Mouse (Mus musculus) CH12.LX (cell line): Measurements from ENCODE around the gene Prrc2c. TPM values are rescaled to one million over a fixed set of nuclear protein-coding genes. Genes with fewer than 3 reads are reported as not detected.

ENCODE experiments used
- DNase-seq: peaks from one replicate; pipeline ENCODE4 v3.0.0-alpha.2; 2013; ENCODE audit errors: extremely low read depth
- H3K27ac ChIP-seq: 2 replicates; pipeline ENCODE4 v1.5.1; 2012; ENCODE audit warnings: low read depth, mild to moderate bottlenecking, control low read depth, moderate library complexity; ENCODE audit not compliant: insufficient read depth
- H3K27me3 ChIP-seq: replicated peaks from 2 replicates; pipeline ENCODE3; 2012; ENCODE audit warnings: inconsistent platforms
- H3K36me3 ChIP-seq, 2 experiments: replicated peaks in 1 of 2; 2 replicates each; pipeline versions ENCODE3 to v1.6.1; 2012; ENCODE audit warnings: inconsistent platforms in 1 of 2, low read length in 1 of 2, mild to moderate bottlenecking in 1 of 2, mixed read lengths in 1 of 2, moderate library complexity in 1 of 2; ENCODE audit not compliant: control insufficient read depth in 1 of 2, insufficient read depth in 1 of 2
- H3K4me1 ChIP-seq, 2 experiments: 2 replicates each; pipeline ENCODE4 v1.6.1; 2012; ENCODE audit warnings: inconsistent platforms in 1 of 2, moderate library complexity in 1 of 2; ENCODE audit not compliant: insufficient read depth in 2 of 2, control insufficient read depth in 1 of 2
- H3K4me2 ChIP-seq: 2 replicates; pipeline ENCODE4 v1.6.1; 2012; ENCODE audit warnings: low read depth, mild to moderate bottlenecking, control low read depth; ENCODE audit not compliant: poor library complexity, insufficient read depth, severe bottlenecking
- H3K4me3 ChIP-seq, 3 experiments: fragments of 150-350 bp in 1 of 3; sonication (generic) in 1 of 3; replicated peaks in 1 of 3; 2 replicates each; pipeline versions ENCODE3 to v1.5.1; 2011 to 2012; ENCODE audit warnings: low read depth in 2 of 3, low read length in 2 of 3, mild to moderate bottlenecking in 2 of 3, moderate library complexity in 2 of 3, control low read depth in 1 of 3, improper control_type of control experiment in 1 of 3, inconsistent platforms in 1 of 3, mixed read lengths in 1 of 3; ENCODE audit not compliant: poor library complexity in 1 of 3
- H3K79me2 ChIP-seq: replicated peaks from 2 replicates; pipeline ENCODE4 v1.6.1; 2012; ENCODE audit warnings: mild to moderate bottlenecking, moderate library complexity; ENCODE audit not compliant: control insufficient read depth, poor library complexity, insufficient read depth, severe bottlenecking; ENCODE audit errors: extremely low read depth
- H3K9ac ChIP-seq: 2 replicates; pipeline ENCODE4 v1.6.1; 2012; ENCODE audit warnings: low read depth, mild to moderate bottlenecking, control low read depth, moderate library complexity; ENCODE audit not compliant: insufficient read depth
- H3K9me3 ChIP-seq: replicated peaks from 2 replicates; pipeline ENCODE3; 2012; ENCODE audit warnings: low read length, inconsistent platforms, mixed read lengths
- BHLHE40 ChIP-seq: IDR thresholded peaks from 2 replicates; pipeline ENCODE4 v1.6.1; 2011; ENCODE audit warnings: mild to moderate bottlenecking, low read depth, low read length, improper control_type of control experiment
- CHD1 ChIP-seq: IDR thresholded peaks from 2 replicates; pipeline ENCODE4 v1.6.1; 2012; ENCODE audit warnings: low read depth, low read length, improper control_type of control experiment, inconsistent platforms
- HCFC1 ChIP-seq: IDR thresholded peaks from 2 replicates; pipeline ENCODE4 v1.6.1; 2012; ENCODE audit warnings: low read depth, mild to moderate bottlenecking, inconsistent platforms, low read length, improper control_type of control experiment
- IRF4 ChIP-seq: IDR thresholded peaks from 2 replicates; pipeline ENCODE4 v1.6.1; 2014; ENCODE audit warnings: low read depth, mild to moderate bottlenecking, inconsistent platforms, low read length, improper control_type of control experiment
- JUN ChIP-seq: IDR thresholded peaks from 2 replicates; pipeline ENCODE4 v1.6.1; 2011; ENCODE audit warnings: low read depth, mild to moderate bottlenecking, low read length, improper control_type of control experiment, moderate library complexity; ENCODE audit not compliant: insufficient read depth
- JUND ChIP-seq: conservative IDR thresholded peaks from 2 replicates; pipeline ENCODE4 v1.6.1; 2011; ENCODE audit warnings: low read depth, low read length, improper control_type of control experiment
- KAT2A ChIP-seq: IDR thresholded peaks from 2 replicates; pipeline ENCODE4 v1.6.1; 2012; ENCODE audit warnings: low read length, improper control_type of control experiment, inconsistent platforms; ENCODE audit not compliant: insufficient replicate concordance
- MAFK ChIP-seq: IDR thresholded peaks from 2 replicates; pipeline ENCODE4 v1.6.1; 2011; ENCODE audit warnings: low read length, improper control_type of control experiment; ENCODE audit not compliant: insufficient replicate concordance
- MAX ChIP-seq: IDR thresholded peaks from 2 replicates; pipeline ENCODE4 v1.6.1; 2011; ENCODE audit warnings: low read length, improper control_type of control experiment
- MAZ ChIP-seq: IDR thresholded peaks from 2 replicates; pipeline ENCODE4 v1.6.1; 2012; ENCODE audit warnings: low read depth, mild to moderate bottlenecking, inconsistent platforms, low read length, improper control_type of control experiment, moderate library complexity
- MEF2A ChIP-seq: IDR thresholded peaks from 2 replicates; pipeline ENCODE4 v1.6.1; 2014; ENCODE audit warnings: low read depth, mild to moderate bottlenecking, inconsistent platforms, low read length, improper control_type of control experiment, borderline replicate concordance
- MXI1 ChIP-seq: IDR thresholded peaks from 2 replicates; pipeline ENCODE4 v1.6.1; 2011; ENCODE audit warnings: mild to moderate bottlenecking, low read depth, low read length, improper control_type of control experiment
- MYC ChIP-seq: IDR thresholded peaks from 2 replicates; pipeline ENCODE4 v1.6.1; 2011; ENCODE audit warnings: low read depth, mild to moderate bottlenecking, improper control_type of control experiment, low read length
- NRF1 ChIP-seq: IDR thresholded peaks from 2 replicates; pipeline ENCODE4 v1.6.1; 2014; ENCODE audit warnings: low read depth, mild to moderate bottlenecking, inconsistent platforms, low read length, improper control_type of control experiment, moderate library complexity
- POLR2AphosphoS2 ChIP-seq: IDR thresholded peaks from 2 replicates; pipeline ENCODE4 v1.6.1; 2011; ENCODE audit warnings: low read depth, low read length, improper control_type of control experiment
- RAD21 ChIP-seq: IDR thresholded peaks from 2 replicates; pipeline ENCODE4 v1.6.1; 2011; ENCODE audit warnings: low read depth, mild to moderate bottlenecking, low read length, improper control_type of control experiment, moderate library complexity
- RCOR1 ChIP-seq: conservative IDR thresholded peaks from 2 replicates; pipeline ENCODE4 v1.6.1; 2012; ENCODE audit warnings: low read depth, mild to moderate bottlenecking, inconsistent platforms, low read length, improper control_type of control experiment
- SIN3A ChIP-seq: IDR thresholded peaks from 2 replicates; pipeline ENCODE4 v1.6.1; 2012; ENCODE audit warnings: low read length, improper control_type of control experiment, inconsistent platforms
- SMC3 ChIP-seq: IDR thresholded peaks from 2 replicates; pipeline ENCODE4 v1.6.1; 2011; ENCODE audit warnings: low read depth, low read length, improper control_type of control experiment
- UBTF ChIP-seq: IDR thresholded peaks from 2 replicates; pipeline ENCODE4 v1.6.1; 2012; ENCODE audit warnings: low read depth, mild to moderate bottlenecking, inconsistent platforms, low read length, improper control_type of control experiment, moderate library complexity
- USF1 ChIP-seq: IDR thresholded peaks from 2 replicates; pipeline ENCODE4 v1.6.1; 2014; ENCODE audit warnings: low read depth, mild to moderate bottlenecking, inconsistent platforms, low read length, improper control_type of control experiment
- USF2 ChIP-seq: conservative IDR thresholded peaks from 2 replicates; pipeline ENCODE4 v1.6.1; 2011; ENCODE audit warnings: low read depth, low read length, improper control_type of control experiment
- ZC3H11A ChIP-seq: IDR thresholded peaks from 2 replicates; pipeline ENCODE4 v1.6.1; 2012; ENCODE audit warnings: low read depth, mild to moderate bottlenecking, inconsistent platforms, low read length, improper control_type of control experiment
- ZNF384 ChIP-seq: IDR thresholded peaks from 2 replicates; pipeline ENCODE4 v1.6.1; 2012; ENCODE audit warnings: low read depth, low read length, improper control_type of control experiment, inconsistent platforms
- dilution Hi-C: fragments of 300-500 bp; cut with MboI; formaldehyde crosslinking; loops from 2 replicates; pipeline ENCODE4 v1.14.3; 2020; ENCODE audit warnings: low sequenced_read_pairs; ENCODE audit not compliant: extremely low pct_unique_long_range_greater_than_20kb, extremely low pct_ligation_motif_present
- in situ Hi-C: fragments of 300-500 bp; cut with MboI; formaldehyde crosslinking; loops from 3 replicates; pipeline ENCODE4 v1.14.3; 2019; ENCODE audit warnings: low sequenced_read_pairs, low pct_ligation_motif_present, low pct_unique_long_range_greater_than_20kb, mixed read lengths
- polyA plus RNA-seq: library from polyadenylated mRNA; unstranded; fragments of >175 nt; gene quantifications from 2 replicates; pipeline ENCODE4 v1.2.1, GENCODE M21; 2012; ENCODE audit warnings: low read depth; ENCODE audit not compliant: insufficient read length
- total RNA-seq, 2 experiments: library from RNA; depleted of rRNA; stranded (reverse); fragments of 300-350 nt in 1 of 2; fragments of >200 nt in 1 of 2; gene quantifications; 2 replicates each; pipeline ENCODE4 v1.2.3; 2012 to 2014

Prrc2c gene
- total and polyA plus RNA-seq, 3 experiments, result 30.9 to 144 (median 59.8) TPM

DNA sequence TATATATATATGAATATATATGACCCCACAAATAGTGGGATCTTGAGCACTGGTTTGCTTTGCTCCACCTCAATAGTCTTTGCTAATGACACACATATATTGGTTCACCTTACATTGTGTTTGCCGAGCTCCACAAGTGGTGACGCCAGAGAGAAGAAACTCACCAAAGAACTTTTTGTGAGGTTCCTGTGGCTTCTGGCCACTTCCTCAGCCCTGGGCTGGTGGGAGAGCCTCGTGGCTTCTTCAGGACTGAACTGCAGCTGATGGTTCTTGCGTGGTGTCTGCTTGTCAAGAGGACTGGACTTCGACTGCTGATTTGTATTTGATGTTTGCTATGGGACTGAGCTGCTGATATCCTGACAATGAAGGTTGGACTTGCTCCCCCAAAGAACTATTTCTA is 8.4 kb upstream of the Prrc2c start:
- Histone ChIP-seq H3K9ac (no peak overlapping the region), H3K36me3 (no peaks in the 10 kb centered on the region), H3K4me3 (no peak overlapping the region), H3K9me3 (no peaks in the 10 kb centered on the region), H3K79me2 (no peaks in the 10 kb centered on the region), H3K4me1 (peaks cover 2 to 7% of the 10 kb centered on the region in 2 experiments; a peak in 2 of 4 replicates), H3K27ac (no peak overlapping the region), H3K4me2 (no peak overlapping the region), H3K27me3 (no peaks in the 10 kb centered on the region)
- no peak for DNase-seq
- dilution Hi-C loops, result no loop called here
- TF ChIP-seq MAX (no peak), NRF1 (no peak), USF1 (no peak), USF2 (no peak), CHD1 (no peak), MEF2A (no peak), MAZ (no peak), MXI1 (no peak), MYC (no peak), ZC3H11A (no peak), POLR2AphosphoS2 (no peak), IRF4 (no peak), MAFK (no peak), SMC3 (no peak), ZNF384 (no peak), RCOR1 (no peak)
- in situ Hi-C loops, result no loop called here

DNA sequence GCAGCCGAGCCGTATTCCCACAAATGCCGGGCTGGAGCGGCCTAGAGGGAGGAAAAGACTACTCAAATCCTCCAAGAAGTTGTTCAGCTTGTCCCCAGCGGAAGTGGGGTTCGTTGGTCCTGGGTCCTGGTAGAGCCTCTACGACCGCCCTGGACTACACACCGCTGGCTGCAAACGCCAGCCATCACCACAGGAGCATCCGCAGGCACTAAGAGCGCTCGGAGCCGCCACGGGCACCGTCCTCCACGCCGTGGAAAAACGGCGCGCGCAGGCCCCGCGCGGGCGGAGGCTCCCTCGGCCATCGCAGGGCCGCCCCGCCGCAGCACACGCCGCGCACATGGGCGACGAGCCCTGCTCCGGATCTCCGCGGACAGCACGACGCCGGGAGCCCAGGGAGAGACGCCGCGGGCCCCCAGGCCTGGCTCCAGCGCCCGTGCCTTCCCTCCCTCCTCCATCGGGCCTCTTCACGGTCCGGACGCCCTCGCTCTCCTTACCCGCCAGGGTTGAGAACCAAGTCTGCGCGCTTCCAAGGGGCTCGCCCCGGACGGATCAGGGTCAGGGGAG is 443 bp downstream of the Prrc2c start:
- 0 out of 2 replicates have a peak overlapping the region, but pooled peaks have one; percentile 98 for H3K4me2 ChIP-seq
- in situ Hi-C loops, result no loop called here
- peak overlapping the region; percentile 84 for H3K27ac ChIP-seq
- H3K9ac ChIP-seq, result peak overlapping the region; percentile 93
- TF ChIP-seq SIN3A, result 0 out of 2 replicates have a peak, but pooled peaks have one; percentile 14
- TF ChIP-seq MXI1, result peak; percentile 74
- peak; percentile 73; the same call in 1 of the 2 replicates for TF ChIP-seq CHD1
- TF ChIP-seq BHLHE40, result no peak
- no peak for TF ChIP-seq RAD21
- peak; percentile 81; the same call in 1 of the 2 replicates for TF ChIP-seq UBTF
- TF ChIP-seq HCFC1, result no peak
- peak; percentile 49; the same call in 1 of the 2 replicates for TF ChIP-seq NRF1
- TF ChIP-seq JUN, result no peak
- no peak for TF ChIP-seq JUND
- TF ChIP-seq KAT2A, result no peak
- peaks cover 52% of the 10 kb centered on the region for H3K79me2 ChIP-seq
- no peaks in the 10 kb centered on the region for H3K9me3 ChIP-seq
- dilution Hi-C loops, result no loop called here
- peaks cover 0 to 11% of the 10 kb centered on the region in 2 experiments for H3K36me3 ChIP-seq
- peaks cover 5 to 33% of the 10 kb centered on the region in 2 experiments; a peak in 2 of 4 replicates for H3K4me1 ChIP-seq
- peak overlapping the region; percentile 93 to 98 (median 97) for H3K4me3 ChIP-seq
- no peaks in the 10 kb centered on the region for H3K27me3 ChIP-seq
- DNase-seq, result peak; percentile 19
